16 mouse cellular contexts compared by ENCODE assay signal in the genomic region with DNA sequence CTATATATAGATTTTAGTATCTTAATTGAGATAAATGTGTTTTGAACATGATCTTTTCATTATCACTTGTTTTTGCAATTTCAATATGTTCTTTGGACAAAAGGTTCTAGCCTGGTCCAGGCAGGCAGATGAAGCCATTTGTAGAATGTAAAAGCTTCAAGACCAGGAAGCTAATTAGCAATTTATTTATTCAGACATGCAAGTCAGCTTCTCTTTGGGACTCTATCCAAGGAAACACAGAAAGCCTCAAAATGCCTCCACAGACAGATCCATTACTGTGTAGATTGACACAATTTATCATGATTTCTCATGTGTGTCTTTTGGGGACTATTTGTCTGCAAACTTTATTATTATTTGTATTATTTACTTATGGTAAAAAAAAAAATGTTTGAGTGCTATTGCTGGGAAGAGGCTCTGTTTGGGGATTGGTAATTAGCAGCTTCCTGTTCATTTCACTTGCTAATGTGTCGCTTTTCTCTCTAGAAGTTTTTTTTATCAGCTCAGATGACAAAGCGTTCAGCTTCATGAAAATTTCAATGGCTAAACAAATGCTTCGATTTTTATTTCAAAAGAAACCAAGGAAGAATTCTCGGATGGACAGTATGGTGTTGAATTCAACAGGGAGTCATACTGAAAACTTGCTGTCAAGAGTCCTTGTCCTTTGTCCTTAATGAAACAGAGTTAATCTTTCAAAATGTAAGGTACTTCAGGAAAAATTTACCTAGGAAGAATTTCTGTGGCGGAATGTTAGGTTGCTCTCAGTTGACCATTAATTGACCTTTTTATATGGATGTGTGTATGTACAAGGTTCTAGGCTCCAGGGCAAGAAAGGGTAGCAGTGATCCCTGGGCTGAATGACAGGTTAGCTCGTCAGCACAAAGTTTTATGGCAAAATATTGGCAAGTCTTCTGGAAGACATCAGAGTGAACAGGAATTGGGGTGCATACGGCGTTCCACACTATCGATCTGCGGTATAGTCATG.
A peak's percentile ranks its signal among the peaks of the same experiment; 100 is the strongest.
DNase-seq lines count a peak whose midpoint lies in the region; ATAC-seq and TF ChIP-seq lines count a peak whose summit lies in the region.
"Had no signal": no experiment of that assay in that cellular context is flagged by ENCODE, and none has a peak within 500 bp of the region (broad histone marks: within the 10 kb centered on the region; RNA-seq: fewer than 3 reads in every experiment).

No protein-coding gene starts in this region.

- WGBS in kidney, adult 2 months = 46% methylated on average over 10 of the region's 10 CpGs
- WGBS in forebrain, embryonic 16.5 days = 38% methylated on average over 10 of the region's 10 CpGs

- H3K4me2 ChIP-seq in forebrain, embryonic 16.5 days (ENCODE audit: low read length) = no peak overlapping the region
- H3K4me2 ChIP-seq: embryonic facial prominence, embryonic 15.5 days; liver, embryonic 12.5 days had no signal

- TF ChIP-seq CTCF in kidney, adult 2 months (conservative IDR thresholded peaks at IDR 0.05; ENCODE audit: insufficient read depth, insufficient read length, low read depth, low read length) = no peak

- ATAC-seq in forebrain, embryonic 16.5 days = peak; percentile 80
- ATAC-seq: liver, embryonic 12.5 days had no signal

- H3K9ac ChIP-seq in forebrain, embryonic 16.5 days (replicated peaks; ENCODE audit: low read depth, low read length) = no peak overlapping the region
- H3K9ac ChIP-seq: embryonic facial prominence, embryonic 15.5 days; liver, embryonic 12.5 days had no signal

- H3K27me3 ChIP-seq in kidney, adult 2 months (replicated peaks; ENCODE audit: control insufficient read depth, insufficient read depth, low read length) = no peaks in the 10 kb centered on the region
- no peaks in the 10 kb centered on the region for H3K27me3 ChIP-seq in forebrain, embryonic 16.5 days (replicated peaks; ENCODE audit: control insufficient read depth, insufficient read depth, low read length)
- H3K27me3 ChIP-seq: embryonic facial prominence, embryonic 15.5 days; liver, embryonic 12.5 days had no signal

- no peak for TF ChIP-seq POLR2A in kidney, adult 2 months (IDR thresholded peaks at IDR 0.05; ENCODE audit: low read depth, low read length)

- peak; percentile 64 for DNase-seq in kidney, adult 2 months
- DNase-seq in kidney, postnatal 10 days = no peak
- peak; percentile 10 for DNase-seq in brain, adult 2 months (ENCODE audit: low read depth, low spot score)
- DNase-seq in kidney, adult 9 months = peak; percentile 64
- DNase-seq in urinary bladder, postnatal 25 days (ENCODE audit: low spot score) = no peak
- DNase-seq in cerebellum, adult 8-10 months = no peak
- DNase-seq: cerebellum, adult 2 months; gastrocnemius, postnatal 10 days; heart, adult 2 months; heart, postnatal 10 days; right cerebral cortex, postnatal 14 days had no signal

- no peak overlapping the region for H3K4me3 ChIP-seq in kidney, adult 2 months (ENCODE audit: insufficient read depth, low read depth, low read length)
- no peak overlapping the region for H3K4me3 ChIP-seq in forebrain, embryonic 16.5 days (replicated peaks; ENCODE audit: low read length)
- H3K4me3 ChIP-seq: embryonic facial prominence, embryonic 15.5 days; heart, adult 2 months; limb, embryonic 10.5 days; liver, embryonic 12.5 days; myocyte had no signal

- peaks cover 3% of the 10 kb centered on the region; the same call in 1 of the 2 replicates for H3K4me1 ChIP-seq in kidney, adult 2 months (ENCODE audit: control insufficient read depth, insufficient read depth, low read length)
- peaks cover 8% of the 10 kb centered on the region for H3K4me1 ChIP-seq in forebrain, embryonic 16.5 days (replicated peaks; ENCODE audit: control insufficient read depth, insufficient read depth, low read length)
- H3K4me1 ChIP-seq: embryonic facial prominence, embryonic 15.5 days; liver, embryonic 12.5 days had no signal

- no peaks in the 10 kb centered on the region for H3K36me3 ChIP-seq in kidney, adult 2 months (ENCODE audit: control insufficient read depth, insufficient read depth, low read length)
- no peaks in the 10 kb centered on the region for H3K36me3 ChIP-seq in forebrain, embryonic 16.5 days (ENCODE audit: control insufficient read depth, insufficient read depth)
- H3K36me3 ChIP-seq: embryonic facial prominence, embryonic 15.5 days; limb, embryonic 10.5 days; liver, embryonic 12.5 days had no signal

- no peaks in the 10 kb centered on the region for H3K9me3 ChIP-seq in forebrain, embryonic 16.5 days (ENCODE audit: control insufficient read depth, low read length)
- H3K9me3 ChIP-seq: embryonic facial prominence, embryonic 15.5 days; limb, embryonic 10.5 days; liver, embryonic 12.5 days had no signal

- peak overlapping the region; percentile 46 for H3K27ac ChIP-seq in kidney, adult 2 months (ENCODE audit: insufficient read depth, low read depth, low read length)
- H3K27ac ChIP-seq in forebrain, embryonic 16.5 days (ENCODE audit: low read length) = no peak overlapping the region
- H3K27ac ChIP-seq: embryonic facial prominence, embryonic 15.5 days; heart, adult 2 months; limb, embryonic 10.5 days; liver, embryonic 12.5 days had no signal

Comparison
In these comparisons a context has a peak if more than half of its experiments do, and no peak if none do; other contexts are left out.
1. DNase-seq: peak in kidney, adult 2 months (single experiment), brain, adult 2 months (single experiment) and kidney, adult 9 months (single experiment); none in kidney, postnatal 10 days (single experiment), urinary bladder, postnatal 25 days (single experiment) and cerebellum, adult 8-10 months (single experiment).